Mouse (Mus musculus) kidney, adult 2 months (tissue): ENCODE measurements around the gene Fgf5. TPM values are rescaled to one million over a fixed set of nuclear protein-coding genes. Genes with fewer than 3 reads are reported as not detected.

ENCODE experiments used
- DNase-seq: peaks from one replicate; pipeline ENCODE4 v3.0.0; 2021
- H3K27ac ChIP-seq: fragments of 200-500 bp; 2 replicates; pipeline ENCODE4 v1.5.1; 2012; ENCODE audit warnings: low read depth, low read length, control low read depth, inconsistent platforms; ENCODE audit not compliant: insufficient read depth
- H3K27me3 ChIP-seq: fragments of 200-500 bp; replicated peaks from 2 replicates; pipeline ENCODE4 v1.6.1; 2012; ENCODE audit warnings: mild to moderate bottlenecking, moderate library complexity, low read length, inconsistent platforms; ENCODE audit not compliant: control insufficient read depth, insufficient read depth
- H3K36me3 ChIP-seq: fragments of 200-500 bp; 2 replicates; pipeline ENCODE4 v1.6.1; 2012; ENCODE audit warnings: mild to moderate bottlenecking, moderate library complexity, low read length, inconsistent platforms; ENCODE audit not compliant: control insufficient read depth, insufficient read depth
- H3K4me1 ChIP-seq: fragments of 200-500 bp; 2 replicates; pipeline ENCODE4 v1.6.1; 2011; ENCODE audit warnings: low read length; ENCODE audit not compliant: control insufficient read depth, insufficient read depth
- H3K4me3 ChIP-seq: fragments of 200-500 bp; 2 replicates; pipeline ENCODE4 v1.5.1; 2011; ENCODE audit warnings: mild to moderate bottlenecking, low read depth, low read length, control low read depth; ENCODE audit not compliant: insufficient read depth
- CTCF ChIP-seq: fragments of 200-500 bp; conservative IDR thresholded peaks from 2 replicates; pipeline ENCODE4 v1.5.1; 2011; ENCODE audit warnings: low read depth, mild to moderate bottlenecking, control low read depth, low read length, moderate library complexity, mixed read lengths; ENCODE audit not compliant: insufficient read depth, insufficient read length
- POLR2A ChIP-seq: fragments of 200-500 bp; IDR thresholded peaks from one replicate; pipeline ENCODE4 v1.6.1; 2011; ENCODE audit warnings: low read depth, low read length, control low read depth
- WGBS: fragments of 180-500 bp; shearing (Covaris S2); methylation state at CpG from one replicate; pipeline ENCODE4 v1.1.7; 2018; 5-methylcytosine and 5-hydroxymethylcytosine counted together
- polyA plus RNA-seq: library from polyadenylated mRNA; depleted of rRNA; stranded (reverse); fragments of >200 nt; gene quantifications from 2 replicates; pipeline ENCODE4 v1.2.3, GENCODE M21; 2012

Gene Fgf5
- polyA plus RNA-seq, 1 experiment: not detected

- H3K27ac ChIP-seq: no peak overlapping the region
- 80% methylated on average over 21 of the region's 21 CpGs for WGBS
Measured at GRCm38 (mm10) chr5:98275318-98275818, 21.4 kb downstream of the Fgf5 start.

GRCm38 (mm10) chr5:98281993-98282392, 28.0 kb downstream of the Fgf5 start:
- no peak for DNase-seq
- H3K36me3 ChIP-seq: no peaks in the 10 kb centered on the region
- no peak overlapping the region for H3K4me3 ChIP-seq
- WGBS: 59% methylated on average over 9 of the region's 9 CpGs
- no peak overlapping the region for H3K27ac ChIP-seq
- H3K27me3 ChIP-seq: no peaks in the 10 kb centered on the region; the same call in 1 of the 2 replicates
- TF ChIP-seq CTCF: no peak
- TF ChIP-seq POLR2A: no peak
- no peaks in the 10 kb centered on the region for H3K4me1 ChIP-seq

More at GRCm38 (mm10) chr5:98275318-98275818, 21.4 kb downstream of the Fgf5 start:
- Histone ChIP-seq H3K27me3 (no peaks in the 10 kb centered on the region; the same call in 1 of the 2 replicates), H3K36me3 (no peaks in the 10 kb centered on the region), H3K4me1 (no peaks in the 10 kb centered on the region), H3K4me3 (no peak overlapping the region)
- DNase-seq: no peak
- TF ChIP-seq POLR2A: no peak
- TF ChIP-seq CTCF: no peak

DNA sequence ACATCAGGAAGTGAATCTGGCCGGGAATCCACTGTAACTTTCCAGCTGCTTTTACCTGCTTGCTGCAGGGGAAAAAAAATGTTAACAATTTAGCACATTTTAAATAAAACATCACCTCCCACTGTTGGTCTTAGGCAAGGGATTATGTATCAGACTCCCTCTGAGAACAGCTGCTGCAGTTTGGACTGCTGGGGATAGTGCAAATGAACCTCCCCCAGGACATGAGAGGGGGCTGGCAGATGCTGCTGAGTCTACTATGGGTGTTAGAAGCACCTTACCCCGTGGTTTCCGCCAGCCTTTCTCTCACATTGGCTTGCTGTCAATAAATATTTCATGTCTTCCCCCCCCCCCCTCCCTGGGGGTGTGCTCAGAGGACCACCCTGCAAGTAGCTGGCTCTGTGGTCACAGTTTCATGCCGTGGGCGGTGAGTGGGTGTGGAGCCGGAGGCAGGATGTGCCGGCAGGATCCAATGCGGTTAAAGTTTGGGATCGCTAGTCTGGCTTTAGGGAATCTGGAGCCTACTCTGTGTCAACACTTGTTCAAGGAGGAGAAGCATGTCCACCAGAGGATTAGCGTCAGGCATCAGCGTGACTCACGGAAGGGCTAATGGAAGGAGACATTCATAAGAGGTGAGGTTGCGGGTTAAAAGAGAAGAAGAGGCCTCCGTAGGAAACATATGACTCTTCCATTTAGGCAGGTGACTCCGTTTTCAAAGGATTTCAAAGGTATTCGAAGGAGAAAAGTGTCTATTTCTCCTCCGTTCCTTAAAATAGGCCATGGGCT, 29.9 kb downstream of the Fgf5 start:
- Histone ChIP-seq H3K4me1 (no peaks in the 10 kb centered on the region), H3K36me3 (no peaks in the 10 kb centered on the region), H3K27me3 (no peaks in the 10 kb centered on the region; the same call in 1 of the 2 replicates), H3K27ac (no peak overlapping the region), H3K4me3 (no peak overlapping the region)
- no peak for DNase-seq
- WGBS: 39% methylated on average over 17 of the region's 17 CpGs
- no peak for TF ChIP-seq CTCF
- TF ChIP-seq POLR2A: no peak

GRCm38 (mm10) chr5:98290642-98291041, 36.7 kb downstream of the Fgf5 start:
- Histone ChIP-seq H3K4me1 (no peaks in the 10 kb centered on the region), H3K4me3 (no peak overlapping the region), H3K27ac (no peak overlapping the region), H3K27me3 (no peaks in the 10 kb centered on the region), H3K36me3 (no peaks in the 10 kb centered on the region)
- TF ChIP-seq POLR2A (no peak), CTCF (no peak)
- no peak for DNase-seq
- WGBS: 79% methylated on average over 8 of the region's 8 CpGs

DNA sequence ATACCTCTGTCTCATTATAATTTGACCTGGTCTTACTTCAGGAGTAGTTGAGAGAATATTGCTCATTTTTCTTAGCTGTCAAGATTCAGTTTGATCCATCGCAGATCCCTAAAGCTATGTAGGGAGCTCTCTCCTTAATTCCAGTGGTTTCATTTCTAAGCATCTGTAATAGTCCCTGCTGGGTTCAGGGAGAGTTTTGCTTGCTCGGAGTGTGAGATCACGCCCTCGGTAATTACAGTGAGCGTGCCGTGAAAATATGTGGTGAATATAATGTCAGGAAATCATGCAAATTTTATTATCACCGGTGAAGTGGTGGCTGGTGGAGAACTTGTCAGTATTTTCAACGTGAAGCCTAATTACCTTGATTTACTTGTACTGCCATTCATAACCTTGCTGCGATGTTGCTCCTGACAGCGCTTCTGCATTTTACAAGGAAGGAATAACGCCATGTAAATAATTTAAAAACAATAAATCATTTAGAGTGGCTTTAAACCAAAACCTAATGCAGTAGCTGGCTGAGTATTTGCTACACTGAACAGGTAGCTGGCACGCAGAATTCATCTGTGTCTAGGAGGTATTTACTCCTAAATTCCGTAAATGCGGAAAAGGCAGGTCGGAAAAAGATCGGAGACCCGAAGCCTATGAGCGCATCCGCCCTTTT, 38.5 kb downstream of the Fgf5 start:
- Histone ChIP-seq H3K27me3 (no peaks in the 10 kb centered on the region; the same call in 1 of the 2 replicates), H3K36me3 (no peaks in the 10 kb centered on the region), H3K27ac (no peak overlapping the region), H3K4me3 (no peak overlapping the region), H3K4me1 (no peaks in the 10 kb centered on the region)
- DNase-seq: no peak
- WGBS: 4% methylated on average over 19 of the region's 19 CpGs
- TF ChIP-seq POLR2A (no peak), CTCF (no peak)

DNA sequence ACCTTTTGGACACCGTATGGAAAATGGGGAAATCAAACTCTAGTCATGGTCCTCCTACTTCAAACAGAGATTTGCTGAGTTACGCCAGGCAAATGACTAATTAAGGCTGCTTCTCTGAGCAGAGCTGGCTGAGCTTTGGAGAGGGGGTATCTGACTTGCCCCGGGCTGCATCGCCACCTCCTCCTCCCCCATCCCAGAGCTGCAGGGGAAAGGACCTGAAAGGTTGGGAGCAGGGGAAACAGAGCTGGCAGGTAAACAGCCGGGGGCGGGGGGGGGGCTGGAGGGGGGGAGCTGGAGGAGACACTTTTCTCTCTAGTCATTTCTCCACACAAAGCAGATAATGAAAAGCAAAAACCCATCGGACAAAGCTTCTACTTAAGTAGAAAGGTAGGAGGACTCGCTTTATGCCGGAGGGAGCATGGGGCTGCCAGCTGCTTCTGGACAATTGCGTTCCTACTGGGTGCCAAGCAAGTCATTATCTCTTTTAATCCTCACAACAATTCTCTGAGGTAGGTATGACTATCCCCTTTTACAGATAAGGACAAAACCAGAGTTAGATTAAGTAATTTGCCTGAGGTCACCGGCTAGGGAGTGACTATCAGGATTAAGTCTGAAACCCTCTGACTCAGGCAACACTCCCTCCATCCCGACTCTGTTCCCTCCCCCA, 39.2 kb downstream of the Fgf5 start:
- Histone ChIP-seq H3K27ac (no peak overlapping the region), H3K4me3 (no peak overlapping the region), H3K27me3 (no peaks in the 10 kb centered on the region; the same call in 1 of the 2 replicates), H3K36me3 (no peaks in the 10 kb centered on the region), H3K4me1 (no peaks in the 10 kb centered on the region)
- DNase-seq: no peak
- TF ChIP-seq POLR2A (no peak), CTCF (no peak)
- 3% methylated on average over 12 of the region's 12 CpGs for WGBS
